Mouse (Mus musculus) cerebellum, postnatal 25 days (tissue): ENCODE results near the gene H2al1a.

Source experiments
- DNase-seq, 2 experiments: peaks; one replicate each; pipeline ENCODE4 v3.0.0; 2021; ENCODE audit warnings: mixed read lengths in 2 of 2

The H2al1a gene

GRCm38 (mm10) chrX:11346756-11347155 is 47.7 kb downstream of the H2al1a start:
- peak; percentile 24 to 48 for DNase-seq
